Mouse (Mus musculus) adrenal gland, adult (tissue): ENCODE results near the gene Strap.

Source experiments
- DNase-seq, 2 experiments: peaks; one replicate each; pipeline ENCODE4 v3.0.0; 2022 to 2023; ENCODE audit warnings: low spot score in 1 of 2; ENCODE audit not compliant: inconsistent age in 2 of 2

The Strap gene

GRCm38 (mm10) chr6:137722220-137722931 lies 12.5 kb upstream of the Strap start:
- DNase-seq: no peak

- DNase-seq: peak in 1 of 2 experiments; percentile 80
These were observed 11.0 kb upstream of the Strap start for GRCm38 (mm10) chr6:137723898-137724297.

GRCm38 (mm10) chr6:137734460-137734845 lies 425 bp upstream of the Strap start:
- peak in 1 of 2 experiments; percentile 23 for DNase-seq

- DNase-seq: peak; percentile 23 to 55
These were observed 877 bp downstream of the Strap start for GRCm38 (mm10) chr6:137735671-137736238.

GRCm38 (mm10) chr6:137740972-137741371 lies 6.1 kb downstream of the Strap start:
- no peak for DNase-seq

- DNase-seq: no peak
These were observed 9.8 kb downstream of the Strap start for GRCm38 (mm10) chr6:137744700-137745099.

- peak in 1 of 2 experiments; percentile 57 for DNase-seq
These were observed 12.5 kb downstream of the Strap start for GRCm38 (mm10) chr6:137747174-137747928.

GRCm38 (mm10) chr6:137751551-137752274 lies 16.8 kb downstream of the Strap start:
- no peak for DNase-seq

- no peak for DNase-seq
These were observed 17.4 kb downstream of the Strap start for GRCm38 (mm10) chr6:137752275-137752655.

- peak; percentile 88 to 94 for DNase-seq
These were observed 19.4 kb downstream of the Strap start, which contains the start of gene Dera for GRCm38 (mm10) chr6:137754056-137754856. Gene Dera (plus strand): TSS chr6:137754546.

GRCm38 (mm10) chr6:137754857-137755232 lies 20.0 kb downstream of the Strap start:
- DNase-seq: no peak

GRCm38 (mm10) chr6:137756310-137756709 lies 21.4 kb downstream of the Strap start:
- peak; percentile 30 to 70 for DNase-seq

GRCm38 (mm10) chr6:137757891-137758290 lies 23.0 kb downstream of the Strap start:
- DNase-seq: no peak

- DNase-seq: no peak
These were observed 24.8 kb downstream of the Strap start for GRCm38 (mm10) chr6:137759681-137760080.

GRCm38 (mm10) chr6:137760966-137761365 lies 26.1 kb downstream of the Strap start:
- DNase-seq: no peak

- DNase-seq: no peak
These were observed 29.8 kb downstream of the Strap start for GRCm38 (mm10) chr6:137764572-137765210.

- no peak for DNase-seq
These were observed 31.3 kb downstream of the Strap start for GRCm38 (mm10) chr6:137766177-137766576.

- no peak for DNase-seq
These were observed 36.9 kb downstream of the Strap start for GRCm38 (mm10) chr6:137771621-137772250.

- DNase-seq: no peak
These were observed 38.2 kb downstream of the Strap start for GRCm38 (mm10) chr6:137772918-137773636.
